Mouse (Mus musculus) testis, adult 2 months (tissue): ENCODE measurements around the gene Agpat2.

ENCODE experiments used
- CTCF ChIP-seq: fragments of 200-500 bp; IDR thresholded peaks from 2 replicates; pipeline ENCODE4 v1.5.1; 2012; ENCODE audit warnings: low read depth, mild to moderate bottlenecking, inconsistent platforms, low read length, moderate library complexity; ENCODE audit not compliant: control insufficient read depth, insufficient read depth, insufficient replicate concordance
- POLR2A ChIP-seq: fragments of 200-500 bp; IDR thresholded peaks from 2 replicates; pipeline ENCODE4 v1.6.1; 2012; ENCODE audit warnings: low read depth, mild to moderate bottlenecking, inconsistent platforms, low read length, moderate library complexity; ENCODE audit not compliant: control insufficient read depth

DNA sequence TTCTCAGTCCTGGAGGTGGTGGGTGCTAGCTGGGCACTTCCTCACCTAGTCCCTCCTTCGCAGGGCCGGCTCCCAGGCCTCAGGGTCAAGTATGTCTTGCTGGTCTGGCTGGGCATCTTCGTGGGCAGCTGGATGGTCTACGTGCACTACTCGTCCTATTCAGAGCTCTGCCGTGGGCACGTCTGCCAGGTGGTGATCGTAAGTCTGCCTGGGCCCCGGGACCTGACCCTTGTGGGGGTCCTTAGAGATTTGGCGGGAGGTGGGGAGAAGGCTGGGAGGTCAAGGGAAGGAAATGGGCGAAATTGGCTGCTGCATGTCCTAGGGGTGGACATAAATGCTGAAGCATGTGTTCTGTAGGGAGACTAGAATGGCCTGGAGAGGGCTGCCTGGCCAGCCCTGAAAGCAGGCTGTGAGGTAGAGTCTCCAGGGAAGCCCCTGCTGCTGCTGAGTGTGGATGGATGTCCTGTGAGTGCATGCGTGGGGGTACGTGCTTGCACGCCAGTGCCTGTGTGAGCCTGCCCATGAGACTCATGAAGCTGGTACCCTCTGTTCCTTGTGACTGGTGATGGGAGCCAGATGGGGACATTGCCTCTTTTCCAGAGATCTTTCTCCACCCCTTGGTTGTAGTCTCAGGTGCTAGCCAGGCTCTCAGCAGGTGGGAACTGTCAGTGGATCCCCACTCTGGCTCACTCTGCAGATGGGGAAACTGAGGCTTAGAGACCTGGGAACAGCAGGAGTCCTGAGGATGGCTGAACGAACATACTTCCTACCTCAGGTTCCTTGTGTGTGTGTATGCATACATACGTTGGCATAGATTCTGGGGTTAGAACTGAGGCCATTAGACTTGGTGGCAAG lies 28.6 kb upstream of the Agpat2 start:
- no peak for TF ChIP-seq CTCF
- no peak for TF ChIP-seq POLR2A
